Mouse (Mus musculus) thymus, postnatal 36 days (tissue): ENCODE data around the gene Pigq.

ENCODE experiments used
- DNase-seq, 2 experiments: peaks; one replicate each; pipeline ENCODE4 v3.0.0; 2022; ENCODE audit warnings: mixed read lengths in 2 of 2

Gene Pigq

GRCm38 (mm10) chr17:25957586-25958051 is 12.9 kb upstream of the Pigq start:
- DNase-seq = no peak

GRCm38 (mm10) chr17:25956631-25957030 is 11.9 kb upstream of the Pigq start:
- DNase-seq = no peak

GRCm38 (mm10) chr17:25956201-25956600 is 11.5 kb upstream of the Pigq start:
- no peak for DNase-seq

DNA sequence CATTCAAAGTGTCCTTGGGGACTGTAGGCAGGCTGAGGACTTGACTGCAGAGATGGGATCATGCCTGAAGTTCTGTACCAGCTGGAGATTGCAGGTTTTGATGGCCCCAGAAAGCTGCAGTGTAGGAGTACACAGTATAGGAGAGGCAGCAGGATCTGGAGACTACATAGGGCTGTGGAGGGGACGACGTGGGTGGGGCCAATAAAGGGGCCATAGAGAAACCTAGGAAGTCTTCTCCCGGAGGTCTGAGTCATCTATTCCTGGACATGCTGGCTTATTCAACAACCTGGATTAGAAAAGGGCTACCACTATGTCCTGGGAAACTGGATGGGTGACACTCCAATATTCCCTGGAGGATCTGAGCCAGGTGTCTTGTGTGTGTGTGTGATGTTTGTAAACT is 11.0 kb upstream of the Pigq start:
- DNase-seq = no peak

DNA sequence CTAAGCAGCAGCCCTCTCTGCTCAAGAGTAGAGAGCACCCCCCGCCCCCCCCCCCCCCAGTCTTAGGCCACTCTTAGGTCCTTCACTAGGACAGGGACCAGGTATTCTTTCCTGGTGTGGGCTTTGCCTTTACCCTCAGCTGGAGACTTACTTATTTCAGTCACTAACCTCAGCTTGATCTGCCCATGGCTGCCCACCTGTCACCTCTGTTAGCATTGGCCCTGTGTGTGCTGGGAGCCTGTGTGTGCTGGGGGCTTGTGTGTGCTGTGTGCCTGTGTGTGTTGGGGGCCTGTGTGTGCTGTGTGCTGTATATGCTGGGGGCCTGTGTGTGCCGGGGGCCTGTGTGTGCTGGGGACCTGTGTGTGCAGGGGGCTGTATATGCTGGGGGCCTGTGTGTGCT is 9.9 kb upstream of the Pigq start:
- no peak for DNase-seq

DNA sequence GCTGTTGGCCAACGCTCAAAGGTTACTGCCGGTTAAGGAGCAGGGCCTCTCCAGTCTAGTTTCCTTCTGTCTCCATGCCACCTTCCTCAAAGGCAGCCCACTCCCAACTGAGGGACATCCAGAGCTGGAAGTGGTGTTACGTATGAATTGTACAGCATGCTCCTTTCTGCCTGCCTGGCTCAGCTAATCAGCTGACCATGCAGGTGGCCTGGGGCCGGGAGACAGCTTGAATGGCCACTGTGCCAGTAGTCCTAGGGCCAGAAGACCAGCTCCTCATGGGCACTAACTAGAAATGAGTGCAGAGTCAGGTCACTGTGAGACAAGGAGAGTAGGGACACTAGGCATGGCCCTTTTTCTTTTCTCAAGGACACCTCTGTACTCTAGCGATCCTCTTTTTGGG is 8.4 kb upstream of the Pigq start:
- DNase-seq = no peak

GRCm38 (mm10) chr17:25951803-25952623 is 7.3 kb upstream of the Pigq start, which contains the start of gene A930017K11Rik:
Gene A930017K11Rik, minus strand, starts transcription at chr17:25952565.
- no peak for DNase-seq

GRCm38 (mm10) chr17:25951225-25951802 is 6.6 kb upstream of the Pigq start:
- DNase-seq = no peak

GRCm38 (mm10) chr17:25950706-25951105 is 6.0 kb upstream of the Pigq start:
- no peak for DNase-seq

GRCm38 (mm10) chr17:25949981-25950380 is 5.2 kb upstream of the Pigq start:
- no peak for DNase-seq

- DNase-seq = no peak
Observed at GRCm38 (mm10) chr17:25948051-25948450, 3.3 kb upstream of the Pigq start.

DNA sequence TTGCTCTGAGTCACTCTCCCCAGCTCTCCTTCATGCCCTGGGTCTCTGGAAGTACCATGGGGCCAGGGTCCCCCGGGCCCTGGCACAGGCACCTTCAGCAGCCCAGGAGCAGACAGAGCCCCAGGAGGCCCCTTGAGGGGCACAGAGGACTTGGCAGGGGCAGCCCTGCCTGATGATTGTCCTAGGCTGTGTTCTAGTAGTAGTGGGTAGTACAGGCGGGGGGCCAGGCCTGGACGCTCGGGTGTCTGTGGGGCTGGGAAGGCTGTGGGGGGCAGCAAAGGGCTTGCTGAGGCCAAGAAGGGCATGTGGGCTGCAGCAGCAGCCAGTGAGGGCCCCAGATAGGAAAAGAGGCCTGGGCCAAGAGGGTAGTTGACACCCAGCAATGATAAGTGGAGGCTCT is 2.8 kb upstream of the Pigq start:
- no peak for DNase-seq

- no peak for DNase-seq
Observed at GRCm38 (mm10) chr17:25946891-25947290, 2.2 kb upstream of the Pigq start.

GRCm38 (mm10) chr17:25946349-25946748 is 1.6 kb upstream of the Pigq start:
- no peak for DNase-seq

GRCm38 (mm10) chr17:25945517-25946155 is 900 bp upstream of the Pigq start:
- DNase-seq = no peak

DNA sequence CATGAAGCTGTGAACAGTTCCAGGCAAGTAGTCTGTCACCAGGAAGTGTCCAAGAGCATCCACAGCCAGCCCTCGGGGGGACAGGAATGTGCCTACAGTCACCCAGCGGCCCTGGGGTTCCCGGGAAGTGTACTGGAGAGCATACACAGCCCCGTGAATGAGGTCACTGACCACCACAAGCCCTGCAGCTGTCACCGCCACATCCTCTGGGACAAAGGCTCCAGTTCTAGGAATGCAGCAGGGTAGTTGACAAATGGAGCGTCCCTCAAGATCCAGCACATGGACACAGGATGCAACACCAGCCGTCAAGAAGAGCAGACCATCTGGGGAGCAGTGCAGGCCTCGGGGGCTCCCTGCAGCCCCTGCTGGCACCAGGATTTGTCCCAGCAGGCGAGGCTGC is 967 bp downstream of the Pigq start:
- no peak for DNase-seq

- no peak for DNase-seq
Observed at GRCm38 (mm10) chr17:25943221-25943620, 1.5 kb downstream of the Pigq start.

DNA sequence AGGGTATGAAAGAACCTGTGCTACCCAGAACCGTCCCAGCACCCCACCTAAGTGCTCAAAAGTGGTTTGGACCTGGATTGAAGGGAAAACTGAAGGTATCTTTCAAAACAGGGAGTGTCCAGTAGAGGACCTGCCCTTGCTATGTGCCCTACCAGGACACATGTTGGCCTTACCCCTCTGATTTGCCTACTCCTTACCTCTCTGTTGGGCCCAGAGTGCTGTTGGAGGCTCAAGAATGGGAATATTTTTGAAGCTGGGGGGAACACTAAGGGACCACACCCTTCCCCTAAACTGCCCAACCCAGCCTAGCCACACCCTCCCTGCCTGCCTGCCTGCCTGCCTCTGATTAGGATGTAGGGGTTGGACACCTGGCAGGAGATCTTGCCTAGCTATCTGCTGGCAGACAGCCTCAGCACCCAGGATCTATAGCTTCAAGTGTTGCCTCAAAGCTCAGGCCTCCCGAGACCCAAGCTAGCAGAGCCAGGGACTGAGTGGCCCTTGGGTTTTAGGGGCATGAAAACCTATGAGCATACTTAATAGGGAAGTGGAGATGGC is 2.1 kb downstream of the Pigq start:
- DNase-seq = no peak

- DNase-seq = peak; percentile 65 to 68
Observed at GRCm38 (mm10) chr17:25941511-25942241, 3.1 kb downstream of the Pigq start.

- no peak for DNase-seq
Observed at GRCm38 (mm10) chr17:25934526-25934925, 10.2 kb downstream of the Pigq start.

- no peak for DNase-seq
Observed at GRCm38 (mm10) chr17:25925348-25925747, 19.4 kb downstream of the Pigq start.

- DNase-seq = no peak
Observed at GRCm38 (mm10) chr17:25922120-25922519, 22.6 kb downstream of the Pigq start.
